ENCODE assay signal across 27 mouse cellular contexts in genomic region chr11:63094496-63094895, GRCm38 (mm10). TPM values are rescaled to one million over a fixed set of nuclear protein-coding genes. Genes with fewer than 3 reads are reported as not detected.
DNase-seq lines count a peak whose midpoint lies in the region; ATAC-seq lines count a peak whose summit lies in the region.
"Had no signal": no experiment of that assay in that cellular context is flagged by ENCODE, and none has a peak within 500 bp of the region (broad histone marks: within the 10 kb centered on the region; RNA-seq: fewer than 3 reads in every experiment).

No protein-coding gene starts in this region.

- no peak for ATAC-seq in midbrain, embryonic 11.5 days (ENCODE audit: low FRiP score)
- ATAC-seq in midbrain, embryonic 13.5 days, result no peak
- ATAC-seq: activated CD4-positive, CD25-positive, alpha-beta regulatory T cell, adult 4 months; CD4-positive, CD25-positive, alpha-beta regulatory T cell, adult 4 months; Patski had no signal

- intact Hi-C loops in heart, postnatal 14 days (cut with DNase I), result no loop called here

- peak; percentile 63 for DNase-seq in heart, adult 11 months
- DNase-seq in heart, postnatal 14 days, result no peak
- peak; percentile 62 for DNase-seq in heart, embryonic 10.5 days (ENCODE audit: low spot score)
- DNase-seq in heart, adult 9 months (ENCODE audit: low spot score in 2 of 2), result no peak
- peak; percentile 39 for DNase-seq in midbrain, embryonic 11.5 days (ENCODE audit: low spot score, missing footprints)
- DNase-seq: adrenal gland, adult 2 months; adrenal gland, adult 8-10 months; adrenal gland, postnatal 10 days; adrenal gland, postnatal 14 days; adrenal gland, postnatal 25 days; adrenal gland, postnatal 36 days; B cell, adult 2 months; cerebellum, adult 11 months; cerebellum, adult 11-12 months; cerebellum, adult 18-20 months had no signal

- H3K9me3 ChIP-seq in heart, embryonic 10.5 days, result no peaks in the 10 kb centered on the region
- H3K9me3 ChIP-seq in midbrain, embryonic 11.5 days (ENCODE audit: control insufficient read depth, low read length), result no peaks in the 10 kb centered on the region
- H3K9me3 ChIP-seq in midbrain, embryonic 13.5 days, result no peaks in the 10 kb centered on the region

- no peaks in the 10 kb centered on the region for H3K36me3 ChIP-seq in heart, embryonic 10.5 days
- H3K36me3 ChIP-seq in midbrain, embryonic 11.5 days (ENCODE audit: control insufficient read depth, insufficient read depth, low read length), result no peaks in the 10 kb centered on the region
- no peaks in the 10 kb centered on the region for H3K36me3 ChIP-seq in midbrain, embryonic 13.5 days
- H3K36me3 ChIP-seq: G1E had no signal

- no peak overlapping the region for H3K27ac ChIP-seq in heart, embryonic 10.5 days
- no peak overlapping the region for H3K27ac ChIP-seq in midbrain, embryonic 11.5 days (ENCODE audit: low read depth, low read length)
- H3K27ac ChIP-seq in midbrain, embryonic 13.5 days, result no peak overlapping the region

- peaks cover 15% of the 10 kb centered on the region; the same call in 1 of the 2 replicates for H3K4me1 ChIP-seq in heart, embryonic 10.5 days
- no peaks in the 10 kb centered on the region for H3K4me1 ChIP-seq in midbrain, embryonic 11.5 days (ENCODE audit: control insufficient read depth, insufficient read depth, low read length)
- H3K4me1 ChIP-seq in midbrain, embryonic 13.5 days (replicated peaks), result no peaks in the 10 kb centered on the region

- no peaks in the 10 kb centered on the region for H3K27me3 ChIP-seq in heart, embryonic 10.5 days (ENCODE audit: insufficient read depth, poor library complexity, severe bottlenecking)
- H3K27me3 ChIP-seq in midbrain, embryonic 11.5 days (ENCODE audit: control insufficient read depth, insufficient read depth, low read length), result no peaks in the 10 kb centered on the region
- H3K27me3 ChIP-seq in midbrain, embryonic 13.5 days, result no peaks in the 10 kb centered on the region
- H3K27me3 ChIP-seq: CH12.LX, Patski had no signal

- no peak overlapping the region for H3K9ac ChIP-seq in midbrain, embryonic 11.5 days (ENCODE audit: low read length)
- no peak overlapping the region for H3K9ac ChIP-seq in midbrain, embryonic 13.5 days (replicated peaks)

- no peak overlapping the region for H3K4me3 ChIP-seq in heart, embryonic 10.5 days
- no peak overlapping the region for H3K4me3 ChIP-seq in midbrain, embryonic 11.5 days (ENCODE audit: low read depth, low read length)
- H3K4me3 ChIP-seq in midbrain, embryonic 13.5 days (replicated peaks), result no peak overlapping the region

- 83% methylated on average over 8 of the region's 8 CpGs for WGBS in heart, embryonic 10.5 days
- whole genome bisulfite sequencing in midbrain, embryonic 11.5 days, result 87% methylated on average over 8 of the region's 8 CpGs
- 87% methylated on average over 8 of the region's 8 CpGs for WGBS in midbrain, embryonic 13.5 days

- no peak overlapping the region for H3K4me2 ChIP-seq in midbrain, embryonic 11.5 days
- no peak overlapping the region for H3K4me2 ChIP-seq in midbrain, embryonic 13.5 days (replicated peaks)

RNA-seq across cellular contexts. Expression of gene Tekt3, which starts 33.0 kb away (rescaled TPM):
- total RNA-seq in heart, postnatal 14 days (2021), result not detected
- not detected in 2 replicates for polyA plus RNA-seq in heart, embryonic 10.5 days (2016; fragmentation: Nextera tagmentation; extraction: Ambion mirVana)
- polyA plus RNA-seq in midbrain, embryonic 11.5 days (2014; fragmentation: Nextera tagmentation; extraction: Ambion mirVana), result not detected in 2 replicates
- not detected in 2 replicates for polyA plus RNA-seq in midbrain, embryonic 13.5 days (2015; fragmentation: Nextera tagmentation; extraction: Ambion mirVana)
- total RNA-seq: adrenal gland, adult 18-20 months; adrenal gland, adult 2 months; adrenal gland, adult 8-10 months; adrenal gland, postnatal 10 days; adrenal gland, postnatal 14 days; adrenal gland, postnatal 36 days; adrenal gland, postnatal 4 days; CH12.LX; ES-E14; MEL had no signal
- polyA plus RNA-seq: activated CD4-positive, CD25-positive, alpha-beta regulatory T cell, adult 4 months; adrenal gland, adult 2 months; brain, embryonic 14.5 days; C2C12; CD4-positive, CD25-positive, alpha-beta regulatory T cell, adult 4 months; G1E; Patski had no signal

RNA-seq across cellular contexts. Expression of gene Pmp22, which starts 34.3 kb away (rescaled TPM):
- 10 to 100 TPM; 69.8 to 80.5 TPM for total RNA-seq in heart, postnatal 14 days (2021)
- polyA plus RNA-seq in heart, embryonic 10.5 days (2016; fragmentation: Nextera tagmentation; extraction: Ambion mirVana), result 98.2 and 147 TPM in 2 replicates
- polyA plus RNA-seq in midbrain, embryonic 11.5 days (2014; fragmentation: Nextera tagmentation; extraction: Ambion mirVana), result 34.9 and 39.7 TPM in 2 replicates
- 17.1 and 19.0 TPM in 2 replicates for polyA plus RNA-seq in midbrain, embryonic 13.5 days (2015; fragmentation: Nextera tagmentation; extraction: Ambion mirVana)
- total RNA-seq: CH12.LX, MEL had no signal
- polyA plus RNA-seq: activated CD4-positive, CD25-positive, alpha-beta regulatory T cell, adult 4 months; CD4-positive, CD25-positive, alpha-beta regulatory T cell, adult 4 months; G1E had no signal

Comparison
In these comparisons a context has a peak if more than half of its experiments do, and no peak if none do; other contexts are left out.
1. DNase-seq: peak in heart, adult 11 months (single experiment), heart, embryonic 10.5 days (single experiment) and midbrain, embryonic 11.5 days (single experiment); none in heart, postnatal 14 days (0 of 2) and heart, adult 9 months (0 of 2).